Mouse (Mus musculus): ENCODE measurements around the gene Rpl10.

Gene Rpl10

DNA sequence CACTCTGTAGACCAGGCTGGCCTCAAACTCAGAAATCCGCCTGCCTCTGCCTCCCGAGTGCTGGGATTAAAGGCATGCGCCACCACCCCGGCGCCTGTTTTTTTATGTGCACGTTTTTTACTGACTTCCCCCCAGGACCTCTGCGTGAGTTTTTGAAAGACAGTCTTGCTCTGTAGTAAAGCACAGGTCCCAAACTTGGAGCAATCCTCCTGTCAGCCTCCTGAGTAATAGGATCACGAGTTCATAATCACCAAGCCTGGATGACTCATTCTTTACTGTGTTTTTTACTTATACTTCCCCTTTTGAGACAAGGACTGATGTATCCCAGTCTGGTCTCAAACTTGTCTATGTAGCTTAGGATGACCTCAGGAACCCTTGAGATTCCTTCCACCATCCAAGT is 7.3 kb downstream of the Rpl10 start:
- in situ Hi-C loops (cut with MseI, MboI), result no loop called here

DNA sequence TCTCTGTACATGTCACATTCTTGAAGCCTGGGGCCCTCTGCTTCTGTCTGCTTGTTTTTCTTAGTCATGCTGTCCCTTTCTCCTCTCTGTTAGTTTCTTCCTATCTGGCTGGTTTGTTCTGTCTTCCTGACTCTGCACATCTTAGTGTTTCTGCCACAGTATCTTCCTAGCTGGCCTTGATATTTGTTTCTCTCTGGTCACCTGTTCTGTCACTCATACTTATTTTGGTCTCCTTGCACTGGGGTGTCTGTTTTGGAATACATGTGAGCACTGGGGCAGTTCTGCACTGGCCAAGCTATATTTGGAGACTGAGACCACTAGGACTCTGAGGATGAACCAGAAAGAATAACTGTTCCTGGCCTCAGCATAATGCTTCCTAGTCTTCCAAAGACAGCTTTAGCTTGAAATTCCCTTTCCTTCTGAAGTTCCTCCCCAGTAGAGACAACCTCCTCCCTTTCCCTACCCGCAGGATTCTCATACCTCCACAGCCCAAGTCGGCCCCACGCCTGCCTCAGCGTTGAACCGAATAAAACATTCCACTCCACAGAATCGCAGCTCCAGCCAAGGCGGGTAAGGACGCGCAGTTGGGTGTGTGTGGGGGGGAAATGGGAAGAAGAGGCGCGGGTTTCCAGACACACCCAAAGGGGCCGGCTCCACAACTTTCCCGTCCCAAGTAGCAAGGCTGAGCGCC is 10.6 kb downstream of the Rpl10 start:
- in situ Hi-C loops (cut with MseI, MboI), result no loop called here

DNA sequence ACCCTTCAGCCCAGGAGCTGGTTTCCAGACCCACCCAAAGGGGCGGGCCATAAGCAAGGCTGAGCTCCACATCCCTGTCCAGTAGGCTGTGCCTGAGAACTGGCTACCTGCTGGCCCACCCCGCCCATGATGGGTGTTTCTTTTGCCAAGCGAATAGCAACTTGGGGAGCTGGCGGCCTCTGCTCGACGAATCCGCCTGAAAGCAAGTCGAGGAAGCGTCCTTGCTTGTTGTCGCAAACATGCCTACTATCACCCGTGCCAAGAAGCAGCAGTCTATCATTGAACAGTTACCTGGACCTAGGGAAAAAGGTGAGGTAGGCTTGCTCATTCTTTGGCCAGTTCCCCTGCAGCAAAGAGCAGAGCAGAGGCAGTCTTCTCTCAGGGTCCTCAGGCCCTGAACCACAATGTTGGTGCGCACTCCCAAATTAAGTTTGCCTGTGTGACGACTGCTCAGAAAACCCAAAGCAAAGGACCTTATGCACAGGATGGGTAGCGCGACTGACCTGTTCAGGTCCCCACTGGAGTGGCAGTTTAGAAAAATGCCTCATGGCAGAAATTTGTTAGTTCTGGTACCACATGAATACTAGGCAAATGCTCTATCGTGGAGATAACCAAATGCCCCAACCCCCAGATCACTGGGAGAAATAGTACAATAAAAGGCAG is 11.3 kb downstream of the Rpl10 start, which contains the start of the genes Taz and Dnase1l1:
TSS of gene Taz (plus strand) at position 181 of the 663 bp plus-strand sequence.
TSS of gene Dnase1l1 (minus strand) at position 606 of the 663 bp plus-strand sequence.
- in situ Hi-C loops (cut with MseI, MboI), result no loop called here

DNA sequence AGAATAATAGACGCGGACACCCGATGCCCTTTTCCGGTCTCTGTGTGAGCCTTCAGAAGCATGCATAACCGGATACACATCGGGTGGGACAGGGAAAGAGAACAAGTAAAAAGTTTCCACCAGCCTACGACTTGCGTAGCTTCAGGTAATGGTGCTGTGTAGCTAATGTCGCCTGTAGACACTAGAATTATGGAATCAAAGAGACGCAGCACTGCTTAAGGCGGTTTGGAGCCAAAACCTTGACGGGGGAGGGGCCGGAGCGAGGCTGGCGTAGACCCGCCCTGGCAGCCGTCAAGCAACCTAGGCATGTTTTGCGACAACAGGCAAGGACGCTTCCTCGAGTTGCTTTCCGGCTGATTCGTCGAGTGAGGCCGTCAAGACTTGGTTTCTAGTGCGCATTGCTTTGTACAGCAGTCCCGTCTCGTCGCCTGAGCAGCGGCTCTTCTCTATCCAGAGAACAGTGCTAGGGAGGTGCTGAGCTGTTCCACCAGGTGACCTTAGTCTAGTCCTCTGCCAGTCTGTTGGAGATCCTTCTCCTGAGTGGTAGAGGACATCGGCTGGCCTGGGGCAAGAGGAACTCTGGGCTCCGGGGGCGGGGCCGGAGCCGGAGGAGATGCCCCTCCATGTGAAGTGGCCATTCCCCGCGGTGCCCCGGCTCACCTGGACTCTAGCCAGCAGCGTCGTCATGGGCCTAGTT is 11.9 kb downstream of the Rpl10 start:
- in situ Hi-C loops (cut with MseI, MboI), result no loop called here

- in situ Hi-C loops (cut with MseI, MboI), result no loop called here
Measured at GRCm38 (mm10) chrX:74283092-74283437, 12.5 kb downstream of the Rpl10 start.

GRCm38 (mm10) chrX:74293431-74293830 is 22.8 kb downstream of the Rpl10 start:
- in situ Hi-C loops (cut with MseI, MboI), result no loop called here

DNA sequence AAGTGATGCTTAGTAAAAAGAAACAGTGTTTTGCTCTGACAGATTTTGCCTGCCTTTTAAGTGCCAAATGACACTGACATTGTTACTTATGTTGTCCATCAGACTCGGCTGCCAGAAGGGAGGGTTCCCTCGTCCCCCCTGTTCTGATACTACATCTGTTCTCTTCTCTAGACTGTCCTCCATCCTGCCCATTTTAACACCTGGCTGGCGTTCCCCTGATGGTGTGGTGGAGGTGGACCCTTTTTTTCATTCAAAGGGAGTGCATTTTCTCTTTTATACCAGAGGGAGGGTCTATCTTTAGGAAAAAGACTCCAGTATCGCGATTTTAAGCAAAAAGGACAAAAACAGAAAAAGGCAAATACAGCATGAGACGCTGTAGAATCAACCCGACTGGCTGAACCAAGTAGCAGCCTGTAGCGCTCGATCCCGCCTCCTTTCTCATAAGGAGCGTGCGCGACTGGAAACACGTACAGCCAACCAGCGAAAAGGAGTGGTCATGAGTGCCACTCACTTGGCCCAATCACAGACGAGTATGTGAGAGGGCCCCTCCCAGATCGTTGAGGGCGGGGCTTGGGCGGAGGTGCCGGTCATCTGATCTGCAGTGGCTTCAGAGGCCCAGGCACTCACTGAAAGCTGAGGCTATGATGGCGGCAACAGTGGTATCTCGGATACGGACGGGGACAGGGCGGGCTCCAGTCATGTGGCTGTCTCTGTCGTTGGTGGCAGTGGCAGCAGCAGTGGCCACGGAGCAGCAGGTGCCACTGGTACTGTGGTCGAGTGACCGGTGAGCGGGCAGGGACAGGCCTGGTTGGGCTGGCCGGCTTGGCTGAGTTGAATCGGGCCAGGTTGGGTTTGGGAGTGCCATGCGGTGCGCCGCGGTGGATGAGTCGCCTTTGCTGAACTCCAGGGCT is 26.2 kb downstream of the Rpl10 start, which contains the start of gene Atp6ap1:
TSS of gene Atp6ap1 (plus strand) at position 560 of the 911 bp plus-strand sequence.
- in situ Hi-C loops (cut with MseI, MboI), result no loop called here

- in situ Hi-C loops (cut with MseI, MboI), result no loop called here
Measured at GRCm38 (mm10) chrX:74298348-74298747, 27.7 kb downstream of the Rpl10 start.

- in situ Hi-C loops (cut with MseI, MboI), result no loop called here
Measured at GRCm38 (mm10) chrX:74299721-74300120, 29.1 kb downstream of the Rpl10 start.

DNA sequence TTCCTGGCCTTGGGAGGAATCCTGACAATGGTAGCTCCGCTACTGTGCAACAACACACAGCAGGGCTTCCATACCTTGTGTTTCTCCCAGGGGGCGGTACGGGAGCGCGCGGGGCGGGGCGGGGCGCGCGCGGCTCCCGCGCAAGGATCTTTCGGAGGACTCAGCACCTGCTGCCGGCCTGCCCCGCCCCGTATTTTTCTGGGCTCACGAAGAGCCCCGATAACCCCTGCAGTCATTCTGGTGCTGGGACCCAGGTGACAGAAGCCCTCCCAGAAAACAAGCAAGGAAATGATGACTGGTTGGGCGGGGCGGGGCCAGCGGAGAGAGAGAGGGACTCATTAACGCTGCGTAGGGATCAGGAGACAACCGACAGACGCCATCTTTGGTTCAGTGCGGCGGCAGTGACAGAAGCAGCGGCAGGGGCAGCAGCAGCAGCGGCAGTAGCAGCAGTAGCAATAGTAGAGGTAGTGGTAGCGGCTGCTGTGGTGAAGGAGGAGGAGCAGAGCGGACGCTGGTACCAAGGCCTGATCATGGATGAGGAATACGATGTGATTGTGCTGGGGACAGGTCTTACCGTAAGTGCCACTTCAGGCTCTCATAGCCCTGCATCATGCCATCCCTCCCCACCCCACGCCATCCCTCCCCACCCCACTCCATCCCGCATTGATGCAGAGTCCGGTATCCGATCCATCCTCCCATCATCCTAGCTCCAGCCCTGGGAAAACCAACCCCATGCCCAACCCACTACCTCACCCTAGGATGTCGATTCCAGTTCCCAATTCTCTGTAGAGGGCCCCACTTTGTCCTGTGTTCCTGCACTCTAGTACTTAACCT is 34.5 kb downstream of the Rpl10 start, which contains the start of gene Gdi1:
TSS of gene Gdi1 (plus strand) at position 132 of the 834 bp plus-strand sequence.
- in situ Hi-C loops (cut with MseI, MboI), result no loop called here

- in situ Hi-C loops (cut with MseI, MboI), result no loop called here
Measured at GRCm38 (mm10) chrX:74312540-74313464, 42.2 kb downstream of the Rpl10 start, which contains the start of gene Fam50a. Gene Fam50a (plus strand): TSS chrX:74313033.
